Mouse (Mus musculus): ENCODE results near the gene Cryzl1. TPM values are rescaled to one million over a fixed set of nuclear protein-coding genes. Genes with fewer than 3 reads are reported as not detected.

Gene Cryzl1
- total RNA-seq, 2 experiments from 2014 or later: 107 to 108 TPM

- no peak for TF ChIP-seq CTCF (IDR thresholded peaks at IDR 0.05)
- H3K4me3 ChIP-seq: no peak overlapping the region
- intact Hi-C loops (cut with DNase I): loop anchor here (5.0 kb wide), 1 partner anchor 61 kb away; no protein-coding TSS in a partner anchor
- no peak overlapping the region for H3K27ac ChIP-seq
- DNase-seq (ENCODE audit: extremely low spot score in 1 of 2, low spot score in 2 of 2): no peak
These were observed 7.5 kb upstream of the Cryzl1 start for GRCm38 (mm10) chr16:91736046-91736816.

GRCm38 (mm10) chr16:91734771-91735170 is 6.0 kb upstream of the Cryzl1 start:
- no peak overlapping the region for H3K27ac ChIP-seq
- H3K4me3 ChIP-seq: no peak overlapping the region
- TF ChIP-seq CTCF (IDR thresholded peaks at IDR 0.05): no peak
- intact Hi-C loops (cut with DNase I): loop anchor here (5.0 kb wide), 1 partner anchor 63 kb away; no protein-coding TSS in a partner anchor
- DNase-seq (ENCODE audit: extremely low spot score in 1 of 2, low spot score in 2 of 2): no peak

DNA sequence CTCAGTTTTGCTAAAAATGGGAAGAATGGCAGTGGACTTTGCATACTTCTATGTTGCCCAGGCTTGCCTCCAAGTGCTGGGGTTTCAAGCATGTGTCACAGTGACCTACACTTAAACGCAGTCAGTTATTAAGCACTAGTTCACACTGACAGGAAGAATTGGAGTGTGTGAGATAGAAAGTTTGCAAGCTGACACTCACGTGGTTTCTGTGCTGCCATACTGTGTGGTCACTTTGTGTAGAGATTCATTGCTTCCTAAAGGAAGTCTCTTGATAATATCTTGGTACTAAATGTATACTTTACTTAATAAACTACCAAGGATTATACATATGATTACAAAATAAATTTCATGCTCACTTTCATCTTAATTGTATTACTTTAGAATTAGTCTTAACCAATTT is 4.0 kb upstream of the Cryzl1 start:
- no peak overlapping the region for H3K4me3 ChIP-seq
- intact Hi-C loops (cut with DNase I): no loop called here
- DNase-seq (ENCODE audit: extremely low spot score in 1 of 2, low spot score in 2 of 2): no peak
- no peak overlapping the region for H3K27ac ChIP-seq
- TF ChIP-seq CTCF (IDR thresholded peaks at IDR 0.05): no peak

- Histone ChIP-seq H3K27ac (peak overlapping the region; percentile 81), H3K4me3 (peak overlapping the region; percentile 64)
- intact Hi-C loops (cut with DNase I): no loop called here
- TF ChIP-seq CTCF (IDR thresholded peaks at IDR 0.05): no peak
- DNase-seq (ENCODE audit: extremely low spot score in 1 of 2, low spot score in 2 of 2): no peak
These were observed 1.7 kb upstream of the Cryzl1 start for GRCm38 (mm10) chr16:91730446-91730845.

- peak overlapping the region; percentile 81 for H3K27ac ChIP-seq
- intact Hi-C loops (cut with DNase I): loop anchor here (2.0 to 10.0 kb wide), 3 partner anchors 187 to 575 kb away; partner anchors contain the start of gene Smim11
- no peak for TF ChIP-seq CTCF (IDR thresholded peaks at IDR 0.05)
- peak overlapping the region; percentile 64 for H3K4me3 ChIP-seq
- peak; percentile 39 to 52 for DNase-seq (ENCODE audit: extremely low spot score in 1 of 2, low spot score in 2 of 2)
These were observed 1.2 kb upstream of the Cryzl1 start for GRCm38 (mm10) chr16:91729821-91730441.

- Histone ChIP-seq H3K4me3 (peak within 1 kb of the TSS; percentile 64), H3K27ac (peak within 1 kb of the TSS; percentile 91)
- DNase-seq (ENCODE audit: extremely low spot score in 1 of 2, low spot score in 2 of 2): peak; percentile 97 to 98
- intact Hi-C loops (cut with DNase I): loop anchor here (2.0 to 10.0 kb wide), 3 partner anchors 188 to 576 kb away; partner anchors contain the start of gene Smim11
- TF ChIP-seq CTCF (IDR thresholded peaks at IDR 0.05): no peak; the same call in 1 of the 2 replicates
These were observed 299 bp upstream of the Cryzl1 start, which contains the start of gene Itsn1 for GRCm38 (mm10) chr16:91729066-91729482. Gene Itsn1, plus strand, starts transcription at chr16:91729281.

DNA sequence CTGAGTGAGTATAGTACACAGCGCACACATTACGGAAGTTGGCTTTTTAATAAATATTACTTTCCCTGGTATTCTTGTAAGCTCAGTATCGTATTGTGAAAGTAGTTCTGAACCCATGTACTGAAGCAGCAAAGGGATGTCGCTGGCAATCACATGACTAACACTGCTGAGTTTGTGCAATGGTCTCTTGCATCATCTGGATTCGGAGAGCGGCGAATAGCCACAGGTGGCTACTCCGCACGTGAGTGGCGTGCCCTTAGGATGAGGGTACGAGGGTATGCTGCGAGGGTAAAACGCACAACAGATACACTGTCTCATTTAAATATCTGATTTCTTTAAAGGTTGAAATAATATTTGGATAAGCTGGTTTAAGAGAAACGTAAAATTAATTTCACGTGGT is 1.3 kb downstream of the Cryzl1 start:
- intact Hi-C loops (cut with DNase I): loop anchor here (10.0 kb wide), 1 partner anchor 577 kb away; the partner anchor contains the start of gene Smim11
- Histone ChIP-seq H3K27ac (no peak overlapping the region; the same call in 1 of the 2 replicates), H3K4me3 (peak overlapping the region; percentile 64)
- no peak for TF ChIP-seq CTCF (IDR thresholded peaks at IDR 0.05)
- no peak for DNase-seq (ENCODE audit: extremely low spot score in 1 of 2, low spot score in 2 of 2)

- no peak overlapping the region for H3K4me3 ChIP-seq
- intact Hi-C loops (cut with DNase I): loop anchor here (10.0 kb wide), 1 partner anchor 581 kb away; the partner anchor contains the start of gene Smim11
- peak; percentile 75 for TF ChIP-seq CTCF (IDR thresholded peaks at IDR 0.05)
- no peak overlapping the region for H3K27ac ChIP-seq
- DNase-seq (ENCODE audit: extremely low spot score in 1 of 2, low spot score in 2 of 2): peak in 1 of 2 experiments; percentile 41
These were observed 4.5 kb downstream of the Cryzl1 start for GRCm38 (mm10) chr16:91724247-91724646.

GRCm38 (mm10) chr16:91717399-91717798 is 11.4 kb downstream of the Cryzl1 start:
- H3K27ac ChIP-seq: no peak overlapping the region
- no peak for DNase-seq (ENCODE audit: extremely low spot score in 1 of 2, low spot score in 2 of 2)
- intact Hi-C loops (cut with DNase I): no loop called here
- H3K4me3 ChIP-seq: no peak overlapping the region
- no peak for TF ChIP-seq CTCF (IDR thresholded peaks at IDR 0.05)

- Histone ChIP-seq H3K27ac (no peak overlapping the region), H3K4me3 (no peak overlapping the region)
- DNase-seq (ENCODE audit: extremely low spot score in 1 of 2, low spot score in 2 of 2): no peak
- intact Hi-C loops (cut with DNase I): no loop called here
- no peak for TF ChIP-seq CTCF (IDR thresholded peaks at IDR 0.05)
These were observed 11.8 kb downstream of the Cryzl1 start for GRCm38 (mm10) chr16:91716927-91717349.

DNA sequence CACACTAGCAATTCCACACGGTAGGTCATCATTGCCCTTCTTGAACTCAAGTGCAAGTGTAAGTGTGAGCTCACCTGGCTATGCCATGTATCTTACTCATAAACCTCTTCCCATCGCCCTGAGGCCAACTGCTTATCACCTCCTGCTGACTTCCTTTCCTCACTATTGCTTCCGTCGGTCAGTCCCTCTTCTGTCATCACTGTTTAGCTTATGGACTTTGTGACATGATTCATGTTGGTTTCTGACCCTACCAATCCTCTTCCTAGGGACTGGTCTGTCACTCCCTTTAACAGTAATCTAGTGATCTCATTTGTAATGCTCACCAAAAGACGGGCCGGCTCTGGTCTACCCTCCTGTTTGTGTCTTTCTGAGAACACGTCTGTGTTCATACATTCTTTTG is 18.5 kb downstream of the Cryzl1 start:
- Histone ChIP-seq H3K4me3 (no peak overlapping the region), H3K27ac (no peak overlapping the region)
- intact Hi-C loops (cut with DNase I): no loop called here
- DNase-seq (ENCODE audit: extremely low spot score in 1 of 2, low spot score in 2 of 2): no peak
- TF ChIP-seq CTCF (IDR thresholded peaks at IDR 0.05): no peak

Data from left cerebral cortex, adult 2 months (tissue).